Mouse (Mus musculus): ENCODE results near the gene Azi2. TPM values are rescaled to one million over a fixed set of nuclear protein-coding genes. Genes with fewer than 3 reads are reported as not detected.

Azi2 gene
- total RNA-seq, 2 experiments from 2014 or later, result 72.8 to 81.6 TPM

DNA sequence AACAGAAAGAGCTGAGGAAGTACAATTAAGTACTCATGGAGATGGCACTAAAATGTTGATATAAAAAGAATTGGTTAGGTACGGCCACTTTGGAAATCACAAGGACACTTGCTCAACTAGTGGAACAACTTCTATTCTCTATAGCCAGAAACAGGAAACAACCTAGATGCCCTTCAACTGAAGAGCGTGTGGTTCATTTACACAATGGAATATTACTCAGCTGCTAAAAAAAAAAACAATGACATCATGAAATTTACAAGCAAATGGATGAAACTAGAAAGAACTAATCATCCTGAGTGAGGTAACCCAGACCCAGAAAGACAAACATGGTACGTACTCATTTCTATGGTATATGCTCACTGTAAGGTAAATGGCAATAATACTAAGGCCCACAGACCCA is 33.1 kb downstream of the Azi2 start:
- intact Hi-C loops (cut with DNase I), result no loop called here

DNA sequence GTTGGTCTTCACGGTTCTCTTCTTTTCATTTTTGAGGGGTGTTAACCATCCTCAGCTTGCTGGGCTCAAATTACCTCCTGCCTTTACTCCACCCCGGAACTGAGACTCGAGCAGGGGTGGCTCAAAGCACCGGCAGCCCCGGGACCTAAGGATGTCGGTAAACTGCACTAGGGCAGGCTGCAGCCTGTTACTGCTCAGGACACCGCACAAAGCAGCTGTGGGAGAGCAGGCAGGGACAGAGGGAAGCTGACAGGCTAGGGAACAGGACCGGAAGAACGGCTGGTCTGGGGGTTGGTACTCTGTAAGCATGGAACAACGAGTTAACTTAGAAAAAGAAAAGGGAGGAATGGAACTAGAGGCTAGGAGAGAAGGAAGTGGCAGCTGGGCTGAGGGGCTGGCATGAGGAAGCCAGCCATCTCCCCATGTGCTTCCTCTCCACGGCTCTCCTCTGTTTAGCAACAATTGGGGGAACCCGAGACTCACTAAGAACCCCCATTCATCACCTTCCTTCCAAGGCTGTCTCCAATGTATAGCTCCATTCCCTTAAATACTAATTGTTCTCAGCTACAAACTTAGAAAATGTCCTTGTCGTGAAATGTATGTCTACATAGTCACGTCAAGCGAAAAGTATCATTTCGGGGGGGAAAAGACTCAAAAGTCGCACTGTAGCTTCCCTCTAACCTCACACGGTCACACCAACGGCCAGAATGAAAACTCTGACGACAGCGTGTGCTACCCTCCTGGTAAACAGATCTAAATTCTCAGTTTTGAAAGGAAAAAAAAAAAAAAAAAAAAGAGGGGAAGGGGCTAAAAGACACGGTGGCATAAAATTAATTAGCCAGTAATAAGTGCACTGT is 42.5 kb downstream of the Azi2 start:
- no peak for DNase-seq
- intact Hi-C loops (cut with DNase I), result no loop called here

More for the DNA sequence above, 33.1 kb downstream of the Azi2 start:
- DNase-seq, result no peak

DNA sequence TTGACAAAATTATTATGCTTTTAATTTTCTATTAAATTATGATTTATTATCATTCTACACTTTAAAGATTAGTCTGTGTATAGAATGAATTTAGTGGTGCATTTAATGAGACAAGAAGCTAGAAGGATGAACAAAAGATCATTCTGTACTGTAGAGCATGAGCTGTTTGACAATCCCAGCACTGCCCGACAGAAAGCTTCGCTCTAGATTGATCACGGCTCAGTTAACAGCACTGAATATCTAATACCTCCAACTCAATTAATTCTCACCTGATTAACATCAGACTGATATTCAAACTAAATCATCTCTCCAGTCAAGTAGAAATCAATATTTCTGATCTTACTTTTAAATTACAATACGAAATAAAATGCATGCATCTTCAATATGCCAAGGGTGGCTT is 43.5 kb downstream of the Azi2 start:
- intact Hi-C loops (cut with DNase I), result no loop called here
- DNase-seq, result no peak

DNA sequence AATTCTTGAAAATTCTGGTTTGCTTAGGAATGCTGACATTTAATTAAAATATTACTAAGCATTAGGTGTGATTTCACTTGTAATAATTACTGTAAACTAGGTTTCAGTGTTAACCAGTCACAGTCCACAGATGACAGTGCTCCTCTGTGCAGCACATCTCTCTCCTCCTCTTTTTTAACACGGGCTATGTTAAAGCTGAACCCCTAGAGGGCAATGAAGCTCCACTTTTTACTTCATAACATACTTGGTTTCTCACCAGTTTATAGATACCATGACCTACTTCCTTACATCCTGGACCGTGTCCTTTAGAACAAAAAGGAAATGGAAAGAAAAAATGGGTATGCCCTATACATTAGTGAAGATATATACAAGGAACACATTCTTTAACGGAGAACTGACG is 59.1 kb downstream of the Azi2 start:
- peak; percentile 9 to 18 for DNase-seq
- intact Hi-C loops (cut with DNase I), result loop anchor here (1.0 to 5.0 kb wide), 2 partner anchors 68 to 390 kb away; no protein-coding TSS in a partner anchor

DNA sequence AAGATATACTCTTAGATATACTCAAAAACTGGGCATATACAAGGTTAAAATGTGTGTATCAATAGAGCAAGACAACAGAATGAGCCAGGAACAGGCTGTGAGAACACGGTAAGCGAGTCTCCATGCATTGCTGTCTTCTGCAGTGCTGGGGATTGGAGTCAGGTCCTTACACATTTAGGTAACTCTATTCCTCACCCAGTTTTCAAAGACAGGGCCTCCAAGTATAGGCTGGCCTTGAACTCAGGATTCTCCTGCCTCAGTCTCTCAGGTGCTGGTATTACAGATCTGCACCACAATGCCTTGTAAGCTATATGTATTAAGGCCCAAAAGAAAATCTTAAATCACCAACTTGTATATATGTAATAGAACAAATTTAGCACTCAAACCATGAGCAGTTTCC is 60.2 kb downstream of the Azi2 start:
- intact Hi-C loops (cut with DNase I), result no loop called here
- no peak for DNase-seq

DNA sequence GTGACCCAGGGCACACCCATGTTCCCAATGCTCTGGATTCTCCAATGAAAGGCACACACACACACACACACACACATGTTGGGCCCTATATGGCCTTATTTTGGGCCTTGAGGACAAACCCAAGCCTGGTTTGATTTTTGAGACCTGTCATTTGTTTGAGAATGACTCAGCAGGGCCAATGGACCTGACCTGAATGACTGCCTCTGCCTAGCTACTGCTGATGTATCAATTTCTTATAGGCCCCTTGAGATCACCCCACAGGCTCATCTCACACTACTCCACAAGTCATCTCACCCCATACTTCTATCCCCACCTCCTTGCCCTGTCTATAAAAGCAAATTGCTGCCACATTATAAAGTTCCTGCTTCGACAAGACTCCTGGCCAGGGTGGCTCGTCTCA is 61.5 kb downstream of the Azi2 start:
- intact Hi-C loops (cut with DNase I), result no loop called here
- DNase-seq, result no peak

DNA sequence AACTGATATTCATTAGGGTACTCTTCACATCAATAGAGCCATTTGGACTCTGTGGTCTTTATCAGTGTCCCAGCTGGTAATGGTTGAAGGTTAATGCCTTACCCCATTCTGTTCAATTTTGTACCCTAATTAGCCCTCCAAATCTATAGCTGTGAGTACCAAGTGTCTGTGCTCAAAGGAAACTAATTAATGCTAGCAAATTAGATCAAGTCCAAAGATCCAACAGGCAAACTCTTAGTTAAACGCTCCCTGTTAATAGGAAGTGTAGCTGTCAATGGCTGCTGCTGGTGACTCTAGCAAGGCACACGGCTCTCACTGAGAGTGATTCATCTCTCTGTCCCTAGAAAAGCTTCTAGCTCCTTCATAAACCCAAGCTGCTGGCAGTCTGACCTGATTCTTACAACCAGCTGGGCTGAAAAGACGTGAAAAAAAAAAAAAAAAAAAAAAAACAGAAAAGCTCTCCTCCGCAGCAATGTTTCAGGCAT is 68.3 kb downstream of the Azi2 start:
- intact Hi-C loops (cut with DNase I), result no loop called here
- DNase-seq, result no peak

DNA sequence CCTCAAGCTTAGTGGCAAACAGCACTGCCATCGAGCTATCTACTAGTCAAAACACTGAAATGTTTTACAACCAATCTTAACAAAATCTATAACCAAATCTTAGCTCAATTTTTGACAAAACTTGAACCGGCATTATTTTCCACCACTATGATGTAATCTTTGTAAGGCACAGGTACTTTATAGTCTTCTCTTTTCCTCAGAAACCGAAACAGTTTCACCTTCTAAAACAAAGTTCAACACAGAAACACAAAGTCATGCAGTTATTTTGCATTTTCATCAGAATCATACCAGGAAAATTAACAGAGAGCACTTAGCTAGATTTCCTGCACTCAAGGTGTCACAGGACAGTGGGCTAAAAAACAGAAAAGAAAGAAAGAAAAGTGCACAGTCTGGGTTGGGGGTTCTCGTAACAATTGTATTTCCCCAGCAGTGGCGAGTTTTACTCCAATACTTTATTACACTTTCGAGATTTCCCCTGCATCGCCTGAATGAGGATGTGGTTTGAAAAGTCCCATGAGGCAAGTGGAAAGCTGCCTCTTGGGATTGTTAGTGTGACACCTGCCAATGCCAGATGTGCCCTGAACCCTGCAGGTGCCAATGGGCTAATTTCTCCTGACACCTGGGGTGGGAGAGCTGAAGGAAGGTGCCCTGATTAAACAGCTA is 69.5 kb downstream of the Azi2 start:
- no peak for DNase-seq
- intact Hi-C loops (cut with DNase I), result no loop called here

DNA sequence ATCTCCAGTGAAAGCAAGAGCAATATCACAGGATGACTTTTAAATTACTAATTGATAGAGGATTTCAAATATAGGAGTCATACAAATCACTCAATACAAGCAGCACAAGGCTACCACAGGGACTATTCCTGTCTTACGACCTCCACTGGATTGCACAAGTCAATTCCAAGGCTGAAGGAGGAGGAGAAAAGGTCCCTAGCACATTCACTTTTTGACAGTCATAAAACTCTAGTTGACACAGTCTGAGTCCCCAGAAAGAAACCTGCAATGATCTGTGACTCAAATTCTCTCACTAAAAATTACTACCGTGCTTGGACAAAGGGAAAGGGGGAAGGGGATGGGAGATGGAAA is 70.0 kb downstream of the Azi2 start:
- intact Hi-C loops (cut with DNase I), result no loop called here
- no peak for DNase-seq

Small RNA genes lying within 50 kb of the gene (microRNA-seq; reads per million reads assigned to microRNA genes)
- 0 reads per million in 2 experiments for gene Gm22008

Other genes with a start within 250 kb of the Azi2 start
- gene Cmc1, start 109.7 kb downstream of the Azi2 start, total RNA-seq (2021), result 10 to 100 TPM; 24.0 to 28.3 TPM

Data from heart, postnatal 10 days (tissue).